Mouse (Mus musculus) layer of hippocampus, adult 11-12 months (tissue): Measurements from ENCODE around the gene Ceacam18.
"Not testable (repeated sequence)": the region's sequence is repeated elsewhere in the genome, so short reads cannot be mapped to it uniquely, and the experiment has no call there.

Experiments used
- DNase-seq: peaks from one replicate; pipeline ENCODE4 v3.0.0; 2022; ENCODE audit warnings: low spot score

Ceacam18 gene

GRCm38 (mm10) chr7:43668582-43668981, 34.1 kb downstream of the Ceacam18 start:
- DNase-seq = no peak

GRCm38 (mm10) chr7:43671064-43671808, 36.7 kb downstream of the Ceacam18 start:
- DNase-seq = no peak

GRCm38 (mm10) chr7:43671809-43672580, 37.5 kb downstream of the Ceacam18 start, which contains the start of gene Ctu1:
TSS of gene Ctu1 (plus strand) at chr7:43672016.
- peak; percentile 95 for DNase-seq

DNA sequence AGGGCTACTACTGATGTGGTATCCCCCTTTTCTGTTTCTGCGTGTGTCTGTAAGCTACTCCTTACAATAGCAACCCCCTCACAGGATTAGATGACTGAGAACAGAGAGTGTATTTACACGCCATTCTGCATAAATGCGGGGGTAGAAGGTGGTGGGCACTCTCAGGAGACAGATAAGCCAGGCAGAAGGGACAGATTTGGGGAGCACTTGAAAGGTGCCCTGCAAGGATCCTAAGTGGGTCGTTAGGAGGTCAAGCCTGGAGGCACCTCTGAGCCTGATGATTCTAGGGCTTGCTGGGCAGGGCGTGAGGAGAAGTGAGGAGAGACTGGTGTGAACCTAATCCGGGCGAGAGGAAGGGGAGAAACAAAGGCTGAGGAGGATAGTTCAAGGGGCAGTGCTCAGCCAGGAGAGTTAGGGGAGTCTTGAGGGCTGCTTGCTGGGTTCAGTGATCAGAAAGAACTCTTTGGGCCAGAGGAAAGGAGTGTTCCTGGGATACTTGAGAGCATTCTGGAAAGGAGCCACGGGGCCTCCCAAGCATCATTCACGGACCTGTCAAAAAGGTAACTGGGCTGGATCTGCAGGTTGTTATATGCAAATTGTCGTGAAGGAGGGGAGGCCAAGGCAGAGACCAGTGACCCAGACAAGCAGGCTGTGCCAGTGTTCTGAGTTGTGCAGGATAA, 38.2 kb downstream of the Ceacam18 start:
- DNase-seq = no peak

DNA sequence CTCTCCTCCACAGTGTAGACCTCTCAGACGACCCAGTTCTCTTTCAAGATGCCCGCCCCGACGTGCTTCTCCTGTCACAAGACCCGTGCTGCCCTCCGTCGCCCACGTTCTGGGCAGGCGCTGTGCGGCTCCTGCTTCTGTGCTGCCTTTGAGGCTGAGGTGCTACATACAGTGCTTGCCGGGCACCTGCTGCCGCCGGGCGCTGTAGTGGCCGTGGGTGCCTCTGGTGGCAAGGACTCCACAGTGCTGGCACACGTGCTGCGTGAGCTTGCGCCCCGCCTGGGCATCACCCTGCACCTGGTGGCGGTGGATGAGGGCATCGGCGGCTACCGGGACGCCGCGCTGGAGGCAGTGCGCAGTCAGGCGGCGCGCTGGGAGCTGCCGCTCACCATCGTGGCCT, 40.6 kb downstream of the Ceacam18 start:
- DNase-seq = no peak

DNA sequence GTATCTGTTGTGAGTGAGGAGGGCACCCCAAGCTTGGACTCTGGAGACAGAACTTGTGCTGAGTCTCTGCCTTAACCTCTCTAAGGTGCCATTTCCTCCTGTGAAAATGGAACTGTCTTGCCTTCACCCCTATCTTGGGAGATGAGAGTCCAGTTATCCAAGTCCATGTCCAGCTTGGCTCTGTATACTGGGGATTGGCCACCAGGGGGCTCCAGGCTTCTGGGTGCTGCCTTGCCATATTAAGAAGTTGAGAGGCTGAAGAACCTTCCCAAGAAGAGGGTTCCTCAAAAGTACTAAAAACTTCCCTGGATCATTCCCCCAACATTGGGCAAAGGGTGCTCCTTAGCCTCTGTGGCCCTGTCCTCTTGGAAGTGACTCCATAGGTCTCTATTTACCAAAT, 44.0 kb downstream of the Ceacam18 start:
- DNase-seq = peak; percentile 44

DNA sequence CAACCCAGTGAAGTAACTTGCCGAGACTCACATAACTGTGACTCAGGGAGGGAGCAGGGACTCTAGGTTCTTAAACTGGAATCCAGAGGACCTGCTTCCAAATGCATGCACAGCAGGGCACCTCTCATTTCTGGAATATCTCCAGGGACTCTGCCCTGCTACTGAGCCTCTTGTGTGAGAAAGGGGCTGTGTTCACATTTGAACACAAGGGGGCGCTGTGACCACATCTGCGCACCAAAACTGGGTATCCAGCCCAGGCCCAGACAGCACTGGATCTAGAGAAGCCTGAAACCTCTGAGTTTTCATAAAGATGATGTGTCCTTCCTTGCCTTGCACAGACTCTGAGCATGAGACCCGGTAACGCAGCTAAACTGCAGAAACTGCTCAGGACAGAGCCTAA, 46.5 kb downstream of the Ceacam18 start:
- peak; percentile 74 for DNase-seq

GRCm38 (mm10) chr7:43682511-43682910, 48.0 kb downstream of the Ceacam18 start:
- DNase-seq = not testable (repeated sequence)

DNA sequence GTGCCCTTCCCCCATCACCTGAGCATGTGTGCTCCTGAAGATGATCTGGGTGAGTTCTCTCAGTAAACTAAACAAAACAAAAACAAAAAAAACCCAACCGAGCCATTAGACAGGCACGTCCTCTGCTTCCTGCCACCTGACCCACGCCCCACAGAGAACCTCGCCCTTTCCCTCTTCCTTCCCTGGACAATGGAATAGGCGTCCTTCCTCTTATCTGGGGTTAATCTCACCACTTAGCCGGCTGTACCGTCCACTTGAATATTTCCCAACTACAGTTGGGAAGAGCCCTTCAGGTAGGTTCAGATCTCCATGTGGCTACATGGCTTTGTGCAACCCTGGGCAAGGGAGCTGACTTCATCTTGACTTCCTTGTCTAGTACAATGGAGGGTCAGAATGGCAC, 50.6 kb downstream of the Ceacam18 start:
- no peak for DNase-seq

DNA sequence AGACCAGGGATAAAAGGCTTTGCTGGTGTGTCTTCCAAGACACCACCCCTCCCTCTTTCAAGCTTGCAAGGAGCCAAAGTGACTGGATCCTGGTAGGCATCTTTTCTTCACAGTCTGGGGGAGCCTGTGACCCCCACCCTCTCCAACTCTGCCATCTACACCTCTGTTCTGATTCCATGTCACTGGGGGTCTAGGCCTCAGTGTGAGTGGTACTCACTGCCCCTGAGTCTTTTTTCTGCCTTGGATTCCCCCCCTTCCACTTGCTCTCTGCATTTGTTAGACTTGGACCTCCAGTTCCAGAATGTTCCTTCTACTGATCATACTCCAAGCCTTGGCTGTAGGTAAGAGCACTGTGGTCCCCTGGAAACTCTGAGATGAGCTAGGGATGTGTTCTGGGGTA, 55.6 kb downstream of the Ceacam18 start, which contains the start of gene Klk14:
TSS of gene Klk14 (plus strand) at position 301 of the 400 bp plus-strand sequence.
- no peak for DNase-seq
